Mouse (Mus musculus) hindbrain, embryonic 16.5 days (tissue): ENCODE measurements at regions not wholly inside any gene's neighbourhood (a gene's known extent, or its start where the extent isn't known, plus 50 kb on each side); places are given as distances from the start of the nearest gene placed in this dataset.

Source experiments
- ATAC-seq: fragments of 200-750 bp; cut with Nextera tagmentation; 2 replicates; pipeline ENCODE4 v1.8.0; 2017; ENCODE audit warnings: moderate TSS enrichment, moderate library complexity
- H3K27ac ChIP-seq: fragments of 300-500 bp; sonication (generic); 2 replicates; pipeline ENCODE4 v1.5.1; 2014; ENCODE audit warnings: low read depth, mild to moderate bottlenecking, control low read depth, low read length, moderate library complexity
- H3K27me3 ChIP-seq: fragments of 300-500 bp; sonication (generic); replicated peaks from 2 replicates; pipeline ENCODE4 v1.6.1; 2014; ENCODE audit warnings: low read length; ENCODE audit not compliant: control insufficient read depth, insufficient read depth
- H3K36me3 ChIP-seq: fragments of 300-500 bp; sonication (generic); 2 replicates; pipeline ENCODE4 v1.6.1; 2014; ENCODE audit warnings: mild to moderate bottlenecking, low read length, moderate library complexity, mixed read lengths; ENCODE audit not compliant: control insufficient read depth, insufficient read depth
- H3K4me1 ChIP-seq: fragments of 300-500 bp; sonication (generic); 2 replicates; pipeline ENCODE4 v1.6.1; 2014; ENCODE audit warnings: low read depth, low read length; ENCODE audit not compliant: control insufficient read depth, insufficient read depth
- H3K4me2 ChIP-seq: fragments of 300-500 bp; sonication (generic); 2 replicates; pipeline ENCODE4 v1.6.1; 2014; ENCODE audit warnings: mild to moderate bottlenecking, low read length, control low read depth, moderate library complexity
- H3K4me3 ChIP-seq: fragments of 300-500 bp; sonication (generic); 2 replicates; pipeline ENCODE4 v1.5.1; 2014; ENCODE audit warnings: mild to moderate bottlenecking, low read length, control low read depth, moderate library complexity
- H3K9ac ChIP-seq: fragments of 300-500 bp; sonication (generic); 2 replicates; pipeline ENCODE4 v1.6.1; 2014; ENCODE audit warnings: low read depth, mild to moderate bottlenecking, control low read depth, low read length, moderate library complexity
- H3K9me3 ChIP-seq: fragments of 300-500 bp; sonication (generic); 2 replicates; pipeline ENCODE4 v1.6.1; 2014; ENCODE audit warnings: mild to moderate bottlenecking, low read length, moderate library complexity; ENCODE audit not compliant: control insufficient read depth
- WGBS: fragments of 180-500 bp; shearing (Covaris S2); extraction: QIAGEN DNeasy Blood & Tissue Kit; methylation state at CpG from one replicate; pipeline ENCODE4 v1.1.7; 2014; 5-methylcytosine and 5-hydroxymethylcytosine counted together

GRCm38 (mm10) chr9:41563376-41563775, 401.9 kb upstream of the Ubash3b start:
- Histone ChIP-seq H3K4me2 (no peak overlapping the region), H3K9me3 (no peaks in the 10 kb centered on the region), H3K36me3 (no peaks in the 10 kb centered on the region), H3K27me3 (no peaks in the 10 kb centered on the region), H3K9ac (no peak overlapping the region), H3K27ac (no peak overlapping the region), H3K4me1 (no peaks in the 10 kb centered on the region), H3K4me3 (no peak overlapping the region)
- WGBS = 93% methylated on average over 2 of the region's 2 CpGs
- ATAC-seq = no peak

- Histone ChIP-seq H3K9ac (no peak overlapping the region), H3K36me3 (no peaks in the 10 kb centered on the region), H3K27me3 (no peaks in the 10 kb centered on the region), H3K9me3 (no peaks in the 10 kb centered on the region), H3K4me1 (no peaks in the 10 kb centered on the region), H3K4me3 (no peak overlapping the region), H3K27ac (no peak overlapping the region), H3K4me2 (no peak overlapping the region)
- no peak for ATAC-seq
- 96% methylated on average over 3 of the region's 3 CpGs for WGBS
Observed at GRCm38 (mm10) chr9:41558456-41558855, 397.0 kb upstream of the Ubash3b start.

- Histone ChIP-seq H3K4me1 (no peaks in the 10 kb centered on the region), H3K9me3 (no peaks in the 10 kb centered on the region), H3K4me2 (no peak overlapping the region), H3K4me3 (no peak overlapping the region), H3K9ac (no peak overlapping the region), H3K36me3 (no peaks in the 10 kb centered on the region), H3K27me3 (no peaks in the 10 kb centered on the region), H3K27ac (no peak overlapping the region)
- 92% methylated on average over 4 of the region's 4 CpGs for WGBS
- no peak for ATAC-seq
Observed at GRCm38 (mm10) chr9:41556888-41557287, 395.4 kb upstream of the Ubash3b start.

- Histone ChIP-seq H3K36me3 (no peaks in the 10 kb centered on the region), H3K4me1 (peaks cover 3% of the 10 kb centered on the region), H3K9me3 (no peaks in the 10 kb centered on the region), H3K4me3 (no peak overlapping the region), H3K27me3 (no peaks in the 10 kb centered on the region), H3K4me2 (no peak overlapping the region), H3K27ac (no peak overlapping the region), H3K9ac (no peak overlapping the region)
- 85% methylated on average over 1 of the region's 1 CpGs for WGBS
- no peak for ATAC-seq
Observed at GRCm38 (mm10) chr9:41545776-41546175, 384.3 kb upstream of the Ubash3b start.

- no peaks in the 10 kb centered on the region for H3K9me3 ChIP-seq
- H3K36me3 ChIP-seq = no peaks in the 10 kb centered on the region
- no peak overlapping the region for H3K4me2 ChIP-seq
- WGBS = 92% methylated on average over 5 of the region's 5 CpGs
- ATAC-seq = no peak
- peaks cover 3% of the 10 kb centered on the region for H3K4me1 ChIP-seq
- no peak overlapping the region for H3K4me3 ChIP-seq
- H3K9ac ChIP-seq = no peak overlapping the region
- no peak overlapping the region for H3K27ac ChIP-seq
- no peaks in the 10 kb centered on the region for H3K27me3 ChIP-seq
Observed at GRCm38 (mm10) chr9:41542511-41542910, 381.0 kb upstream of the Ubash3b start.

GRCm38 (mm10) chr9:41541327-41541726, 379.8 kb upstream of the Ubash3b start:
- 38% methylated on average over 6 of the region's 6 CpGs for WGBS
- H3K4me2 ChIP-seq = 0 out of 2 replicates have a peak overlapping the region, but pooled peaks have one; percentile 21
- H3K27me3 ChIP-seq = no peaks in the 10 kb centered on the region
- H3K9ac ChIP-seq = no peak overlapping the region
- no peaks in the 10 kb centered on the region for H3K36me3 ChIP-seq
- H3K4me1 ChIP-seq = peaks cover 3% of the 10 kb centered on the region
- ATAC-seq = peak; percentile 48; the same call in 1 of the 2 replicates
- no peaks in the 10 kb centered on the region for H3K9me3 ChIP-seq
- H3K27ac ChIP-seq = peak overlapping the region; percentile 50
- H3K4me3 ChIP-seq = no peak overlapping the region

- Histone ChIP-seq H3K4me1 (no peaks in the 10 kb centered on the region), H3K9me3 (no peaks in the 10 kb centered on the region), H3K36me3 (no peaks in the 10 kb centered on the region), H3K4me3 (no peak overlapping the region), H3K9ac (no peak overlapping the region), H3K27me3 (no peaks in the 10 kb centered on the region), H3K27ac (no peak overlapping the region), H3K4me2 (no peak overlapping the region)
- WGBS = 75% methylated on average over 3 of the region's 3 CpGs
- ATAC-seq = no peak
Observed at GRCm38 (mm10) chr9:41532786-41533185, 371.3 kb upstream of the Ubash3b start.

- H3K27me3 ChIP-seq = no peaks in the 10 kb centered on the region
- WGBS = 73% methylated on average over 7 of the region's 7 CpGs
- H3K4me2 ChIP-seq = no peak overlapping the region
- no peak for ATAC-seq
- H3K4me3 ChIP-seq = no peak overlapping the region
- H3K4me1 ChIP-seq = no peaks in the 10 kb centered on the region
- H3K9ac ChIP-seq = no peak overlapping the region
- H3K27ac ChIP-seq = no peak overlapping the region
- H3K9me3 ChIP-seq = no peaks in the 10 kb centered on the region
- no peaks in the 10 kb centered on the region for H3K36me3 ChIP-seq
Observed at GRCm38 (mm10) chr9:41532290-41532689, 370.8 kb upstream of the Ubash3b start.

- H3K4me2 ChIP-seq = no peak overlapping the region
- WGBS = 80% methylated on average over 6 of the region's 6 CpGs
- H3K4me1 ChIP-seq = peaks cover 2% of the 10 kb centered on the region
- H3K36me3 ChIP-seq = no peaks in the 10 kb centered on the region
- no peaks in the 10 kb centered on the region for H3K9me3 ChIP-seq
- no peaks in the 10 kb centered on the region for H3K27me3 ChIP-seq
- H3K4me3 ChIP-seq = no peak overlapping the region
- 0 out of 2 replicates have a peak overlapping the region, but pooled peaks have one; percentile 5 for H3K27ac ChIP-seq
- H3K9ac ChIP-seq = no peak overlapping the region
- ATAC-seq = no peak
Observed at GRCm38 (mm10) chr9:41531596-41531995, 370.1 kb upstream of the Ubash3b start.

- WGBS = 30% methylated on average over 8 of the region's 8 CpGs
- Histone ChIP-seq H3K9ac (no peak overlapping the region), H3K9me3 (no peaks in the 10 kb centered on the region), H3K27ac (peak overlapping the region; percentile 75), H3K27me3 (no peaks in the 10 kb centered on the region), H3K4me2 (peak overlapping the region; percentile 18; the same call in 1 of the 2 replicates), H3K4me3 (no peak overlapping the region), H3K36me3 (no peaks in the 10 kb centered on the region), H3K4me1 (peaks cover 20% of the 10 kb centered on the region)
- ATAC-seq = peak; percentile 21; the same call in 1 of the 2 replicates
Observed at GRCm38 (mm10) chr9:41526126-41526525, 364.6 kb upstream of the Ubash3b start.
